Mouse (Mus musculus) midbrain, embryonic 16.5 days (tissue): ENCODE measurements at regions not wholly inside any gene's neighbourhood (a gene's known extent, or its start where the extent isn't known, plus 50 kb on each side); places are given as distances from the start of the nearest gene placed in this dataset.

Experiments
- ATAC-seq: fragments of 200-750 bp; cut with Nextera tagmentation; 2 replicates; pipeline ENCODE4 v1.8.0; 2017; ENCODE audit warnings: moderate TSS enrichment
- H3K27ac ChIP-seq: fragments of 300-500 bp; sonication (generic); 2 replicates; pipeline ENCODE4 v1.5.1; 2014; ENCODE audit warnings: mild to moderate bottlenecking, low read length, mixed read lengths
- H3K27me3 ChIP-seq: fragments of 300-500 bp; sonication (generic); 2 replicates; pipeline ENCODE4 v1.6.1; 2014; ENCODE audit warnings: low read depth, low read length, mixed read lengths; ENCODE audit not compliant: control insufficient read depth, insufficient read depth
- H3K36me3 ChIP-seq: fragments of 300-500 bp; sonication (generic); 2 replicates; pipeline ENCODE4 v1.6.1; 2014; ENCODE audit warnings: mild to moderate bottlenecking, low read length, moderate library complexity, mixed read lengths; ENCODE audit not compliant: control insufficient read depth, insufficient read depth
- H3K4me1 ChIP-seq: fragments of 300-500 bp; sonication (generic); 2 replicates; pipeline ENCODE4 v1.6.1; 2014; ENCODE audit warnings: mild to moderate bottlenecking, low read length, mixed read lengths; ENCODE audit not compliant: control insufficient read depth, insufficient read depth
- H3K4me2 ChIP-seq: fragments of 300-500 bp; sonication (generic); 2 replicates; pipeline ENCODE4 v1.6.1; 2014; ENCODE audit warnings: mild to moderate bottlenecking, low read length, mixed read lengths
- H3K4me3 ChIP-seq: fragments of 300-500 bp; sonication (generic); 2 replicates; pipeline ENCODE4 v1.5.1; 2014; ENCODE audit warnings: low read depth, mild to moderate bottlenecking, low read length, moderate library complexity, mixed read lengths
- H3K9ac ChIP-seq: fragments of 300-500 bp; sonication (generic); 2 replicates; pipeline ENCODE4 v1.6.1; 2014; ENCODE audit warnings: low read depth, low read length, mixed read lengths
- H3K9me3 ChIP-seq: fragments of 300-500 bp; sonication (generic); replicated peaks from 2 replicates; pipeline ENCODE4 v1.6.1; 2014; ENCODE audit warnings: mild to moderate bottlenecking, low read length, mixed read lengths; ENCODE audit not compliant: control insufficient read depth, poor library complexity, severe bottlenecking
- WGBS: fragments of 180-500 bp; shearing (Covaris S2); extraction: QIAGEN DNeasy Blood & Tissue Kit; methylation state at CpG from one replicate; pipeline ENCODE4 v1.1.7; 2014; 5-methylcytosine and 5-hydroxymethylcytosine counted together

DNA sequence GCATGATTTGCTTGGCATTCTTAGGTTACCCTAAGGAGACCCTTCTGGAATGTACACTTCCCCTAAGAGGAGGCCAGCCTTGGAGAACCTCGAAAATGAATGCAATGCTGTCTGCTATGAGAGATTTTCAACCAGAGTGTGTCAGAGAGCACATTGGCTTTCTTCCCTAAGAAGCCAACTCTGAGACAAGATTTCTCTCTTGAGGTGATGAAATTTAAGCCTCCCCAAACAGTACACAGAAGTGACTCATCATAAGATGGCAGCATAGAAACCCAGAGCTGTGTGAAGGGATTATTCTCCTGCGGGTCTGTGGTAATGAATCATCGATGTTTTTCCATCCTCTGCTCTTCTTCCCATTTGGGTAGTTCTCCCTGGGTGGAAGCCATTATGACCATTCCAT lies 106.2 kb upstream of the Bank1 start:
- H3K9me3 ChIP-seq: no peaks in the 10 kb centered on the region
- ATAC-seq: no peak
- H3K4me3 ChIP-seq: no peak overlapping the region
- H3K36me3 ChIP-seq: no peaks in the 10 kb centered on the region
- WGBS: 92% methylated on average over 3 of the region's 3 CpGs
- no peak overlapping the region for H3K9ac ChIP-seq
- no peaks in the 10 kb centered on the region for H3K4me1 ChIP-seq
- H3K27ac ChIP-seq: no peak overlapping the region
- H3K27me3 ChIP-seq: no peaks in the 10 kb centered on the region
- H3K4me2 ChIP-seq: no peak overlapping the region

DNA sequence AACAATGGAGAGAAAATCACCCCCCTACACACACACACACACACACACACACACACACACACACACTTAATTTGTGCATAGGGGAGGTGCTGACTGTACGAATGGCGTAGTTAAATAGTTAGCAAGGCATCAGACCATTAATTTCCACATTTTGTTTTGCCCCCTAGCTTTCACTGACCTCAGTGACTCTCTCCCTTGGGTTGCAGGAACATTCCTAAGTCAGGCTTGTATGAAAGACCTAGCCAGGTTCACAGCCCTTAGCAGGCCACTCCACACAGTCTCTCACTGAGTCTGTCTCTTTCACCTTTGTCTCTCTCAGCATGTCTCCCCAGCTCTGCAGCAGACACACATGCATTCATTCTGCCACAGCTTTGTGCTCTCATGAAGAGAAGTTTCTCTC lies 101.6 kb upstream of the Bank1 start:
- Histone ChIP-seq H3K4me2 (no peak overlapping the region), H3K4me3 (no peak overlapping the region), H3K9ac (no peak overlapping the region), H3K9me3 (no peaks in the 10 kb centered on the region), H3K27me3 (no peaks in the 10 kb centered on the region), H3K36me3 (no peaks in the 10 kb centered on the region), H3K4me1 (no peaks in the 10 kb centered on the region), H3K27ac (no peak overlapping the region)
- 78% methylated on average over 2 of the region's 2 CpGs for WGBS
- no peak for ATAC-seq

DNA sequence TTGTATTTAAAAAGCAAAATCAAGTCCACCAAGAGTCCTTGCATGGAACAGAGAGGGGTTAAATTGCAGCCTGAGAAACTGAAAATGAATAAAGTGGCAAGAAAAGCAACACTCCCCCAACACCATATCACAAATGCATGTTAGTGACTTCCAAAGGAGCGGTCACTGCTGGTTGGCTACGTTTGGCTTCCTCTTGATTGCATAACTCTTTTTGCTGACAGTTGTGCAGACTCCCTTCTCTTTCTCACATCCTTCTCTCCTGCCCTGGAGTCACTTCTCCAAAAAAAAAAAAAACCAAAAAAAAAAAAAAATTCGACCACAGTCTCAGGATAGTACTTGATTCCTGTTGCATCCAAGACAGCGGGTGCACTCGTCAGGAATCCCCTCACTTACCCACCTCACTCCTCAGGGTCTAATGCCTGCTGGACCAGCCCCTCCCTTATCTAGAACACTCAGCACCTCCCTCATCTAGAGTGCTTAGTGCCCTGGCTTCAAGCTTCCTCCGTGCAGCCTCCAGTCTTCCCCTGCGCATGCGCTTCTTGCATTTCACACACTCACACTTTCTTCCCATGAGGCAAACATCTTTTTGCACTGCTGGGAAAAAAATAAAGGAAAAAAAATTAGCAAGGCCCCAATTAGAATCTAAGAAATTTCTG lies 100.8 kb upstream of the Bank1 start:
- Histone ChIP-seq H3K9ac (no peak overlapping the region), H3K4me1 (no peaks in the 10 kb centered on the region), H3K9me3 (no peaks in the 10 kb centered on the region), H3K36me3 (no peaks in the 10 kb centered on the region), H3K27ac (no peak overlapping the region), H3K4me2 (no peak overlapping the region), H3K27me3 (no peaks in the 10 kb centered on the region), H3K4me3 (no peak overlapping the region)
- no peak for ATAC-seq
- 75% methylated on average over 8 of the region's 8 CpGs for WGBS

DNA sequence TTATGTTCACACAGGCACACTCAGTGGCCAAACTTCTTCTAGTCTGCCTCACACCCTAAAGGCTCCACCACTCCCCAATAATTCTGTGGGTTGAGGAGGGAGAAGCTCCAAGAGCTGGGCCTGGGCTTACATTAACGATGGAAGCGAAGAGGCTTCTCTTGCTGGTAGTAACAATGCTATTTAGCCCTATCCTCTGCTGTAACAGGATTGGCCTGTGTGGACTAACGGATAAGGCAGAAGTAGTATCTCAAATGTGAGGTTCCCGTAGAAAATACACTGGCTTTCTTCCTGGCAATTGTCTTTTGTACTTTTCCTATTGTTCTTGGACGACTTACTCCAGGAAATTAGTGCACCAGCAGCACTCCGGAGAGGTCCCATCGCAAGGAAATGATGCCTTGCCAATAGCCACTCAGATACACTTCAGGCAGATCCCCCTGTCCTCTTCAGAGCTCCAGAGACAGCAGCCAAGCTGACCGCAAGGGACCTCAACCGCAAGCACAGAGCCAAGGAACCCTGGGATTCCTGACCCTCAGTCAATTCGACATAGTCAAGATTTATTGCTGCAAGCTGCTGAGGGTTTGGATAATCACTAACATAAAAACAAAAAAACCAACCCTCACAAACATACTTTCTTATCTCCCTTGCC lies 96.2 kb upstream of the Bank1 start:
- 85% methylated on average over 10 of the region's 10 CpGs for WGBS
- Histone ChIP-seq H3K4me1 (no peaks in the 10 kb centered on the region), H3K36me3 (no peaks in the 10 kb centered on the region), H3K9ac (no peak overlapping the region), H3K4me3 (no peak overlapping the region), H3K9me3 (no peaks in the 10 kb centered on the region), H3K27me3 (no peaks in the 10 kb centered on the region), H3K4me2 (no peak overlapping the region), H3K27ac (no peak overlapping the region)
- ATAC-seq: no peak

DNA sequence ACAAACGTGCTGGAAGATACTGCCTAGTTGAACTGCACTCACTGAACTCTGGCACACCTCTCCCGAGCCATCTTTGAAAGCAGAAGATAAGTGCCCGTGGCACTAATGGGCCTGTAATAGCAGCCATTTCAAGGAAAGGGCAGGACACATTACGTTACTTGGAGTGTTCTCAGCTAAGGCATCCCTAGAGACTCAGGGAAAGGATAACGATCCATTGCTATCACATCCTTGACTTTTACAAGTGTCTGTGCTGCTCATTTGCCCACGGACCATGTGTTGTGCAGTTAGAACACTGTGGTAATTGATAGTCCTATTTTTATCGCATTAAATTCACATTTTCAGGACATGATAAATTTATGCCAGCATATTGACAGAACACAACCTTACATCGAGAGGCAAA lies 79.7 kb upstream of the Bank1 start:
- Histone ChIP-seq H3K9ac (no peak overlapping the region), H3K4me3 (no peak overlapping the region), H3K27me3 (no peaks in the 10 kb centered on the region), H3K27ac (no peak overlapping the region), H3K4me1 (no peaks in the 10 kb centered on the region), H3K9me3 (no peaks in the 10 kb centered on the region), H3K36me3 (no peaks in the 10 kb centered on the region), H3K4me2 (no peak overlapping the region)
- 63% methylated on average over 8 of the region's 8 CpGs for WGBS
- no peak for ATAC-seq

DNA sequence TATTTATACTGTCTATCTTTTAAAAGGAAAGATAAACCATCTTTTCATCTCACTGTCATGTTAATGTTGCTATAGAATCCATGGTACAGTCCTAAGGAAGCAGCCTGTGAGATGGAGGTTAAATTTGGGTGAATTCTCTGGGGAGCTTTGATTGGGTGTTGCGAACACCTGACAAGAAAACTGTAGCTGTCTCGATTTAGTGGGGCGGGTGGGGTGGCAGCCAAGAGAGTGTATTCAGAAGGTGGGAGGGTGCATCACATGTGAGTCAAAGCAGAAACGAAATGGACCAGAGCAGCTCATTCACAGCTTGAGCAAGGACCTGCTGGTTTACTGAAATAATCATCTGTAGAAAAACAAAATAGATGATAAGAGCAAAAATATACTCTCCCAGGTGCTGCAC lies 57.4 kb upstream of the Bank1 start:
- no peaks in the 10 kb centered on the region for H3K9me3 ChIP-seq
- no peaks in the 10 kb centered on the region for H3K27me3 ChIP-seq
- no peak overlapping the region for H3K27ac ChIP-seq
- ATAC-seq: no peak
- no peak overlapping the region for H3K4me2 ChIP-seq
- H3K36me3 ChIP-seq: no peaks in the 10 kb centered on the region
- 86% methylated on average over 4 of the region's 4 CpGs for WGBS
- H3K9ac ChIP-seq: no peak overlapping the region
- H3K4me1 ChIP-seq: no peaks in the 10 kb centered on the region
- H3K4me3 ChIP-seq: no peak overlapping the region

DNA sequence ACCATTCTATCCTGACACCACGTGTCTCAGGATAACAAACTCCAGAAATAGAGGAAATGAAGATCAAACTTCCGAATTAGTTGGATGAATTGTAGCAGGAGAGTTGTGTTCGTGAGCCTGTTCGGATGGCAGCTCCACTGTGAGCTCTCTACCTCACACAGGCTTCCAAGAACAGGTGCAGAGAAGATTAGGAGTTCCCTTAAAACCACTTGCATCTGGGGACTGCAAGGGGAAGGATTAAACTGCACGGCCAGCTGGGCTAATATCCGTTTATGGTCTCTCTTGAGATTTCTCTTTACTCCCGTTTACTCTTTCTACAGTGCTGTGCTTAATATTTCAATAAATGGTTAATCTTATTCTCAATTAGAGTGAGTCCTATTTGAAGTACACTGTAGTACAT lies 54.8 kb upstream of the Bank1 start:
- no peaks in the 10 kb centered on the region for H3K4me1 ChIP-seq
- H3K27ac ChIP-seq: no peak overlapping the region
- no peak overlapping the region for H3K9ac ChIP-seq
- no peak overlapping the region for H3K4me2 ChIP-seq
- H3K4me3 ChIP-seq: no peak overlapping the region
- WGBS: 62% methylated on average over 7 of the region's 7 CpGs
- H3K36me3 ChIP-seq: no peaks in the 10 kb centered on the region
- H3K9me3 ChIP-seq: no peaks in the 10 kb centered on the region
- no peaks in the 10 kb centered on the region for H3K27me3 ChIP-seq
- no peak for ATAC-seq

DNA sequence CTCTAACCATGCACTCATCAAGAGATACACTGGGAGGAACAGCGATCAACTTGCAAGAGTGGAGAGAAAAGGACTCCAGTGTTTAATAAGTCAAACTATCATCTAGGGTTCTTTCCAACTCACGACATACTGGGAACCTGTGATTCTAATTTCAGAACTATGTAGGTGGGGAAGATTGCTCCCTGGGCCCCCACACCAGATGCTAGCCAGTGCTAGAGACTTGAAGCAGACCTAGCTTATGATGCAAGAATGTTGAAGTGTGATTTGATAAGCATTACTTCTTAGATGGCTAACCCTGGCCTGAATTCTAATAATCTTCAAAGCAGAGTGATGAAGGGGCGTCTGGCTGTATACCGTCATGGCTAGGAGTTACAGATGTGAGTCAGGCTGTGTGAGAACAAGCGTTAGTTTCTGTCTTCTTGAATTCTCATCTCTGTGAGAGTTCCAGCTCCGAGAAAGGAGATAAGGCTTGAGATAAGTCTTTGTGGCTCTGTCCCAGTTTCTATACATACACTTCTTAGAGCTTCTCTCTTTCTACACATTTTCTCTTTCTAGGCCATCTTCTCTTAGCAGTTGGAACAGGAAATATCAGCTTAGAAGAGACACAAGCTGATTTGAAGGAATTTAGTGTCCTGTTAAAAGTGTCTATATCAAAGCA lies 54.0 kb upstream of the Bank1 start:
- 85% methylated on average over 6 of the region's 6 CpGs for WGBS
- no peak for ATAC-seq
- H3K9me3 ChIP-seq: no peaks in the 10 kb centered on the region
- H3K9ac ChIP-seq: no peak overlapping the region
- H3K36me3 ChIP-seq: no peaks in the 10 kb centered on the region
- no peak overlapping the region for H3K4me3 ChIP-seq
- H3K4me2 ChIP-seq: no peak overlapping the region
- H3K4me1 ChIP-seq: no peaks in the 10 kb centered on the region
- H3K27me3 ChIP-seq: no peaks in the 10 kb centered on the region
- H3K27ac ChIP-seq: no peak overlapping the region

DNA sequence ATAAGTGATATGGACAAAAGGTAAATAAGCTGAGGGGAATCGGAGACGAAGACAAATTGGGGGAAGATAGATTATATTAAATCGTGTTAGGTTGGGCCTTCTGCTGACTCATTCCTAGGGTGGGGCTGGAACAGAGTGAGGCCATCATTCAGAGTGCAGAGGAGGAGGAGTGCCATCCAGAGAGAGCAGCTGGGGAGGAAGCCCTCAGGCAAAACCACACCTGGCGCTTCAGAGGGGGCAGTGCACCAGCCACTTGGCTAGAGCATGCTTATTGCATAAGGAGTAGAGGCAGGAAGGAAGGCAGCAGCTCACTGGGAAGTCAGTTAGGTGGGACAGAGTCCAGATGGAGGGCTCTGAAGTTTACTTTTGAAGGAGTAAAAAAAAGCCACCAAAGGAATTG lies 51.0 kb upstream of the Bank1 start:
- no peak for ATAC-seq
- no peaks in the 10 kb centered on the region for H3K4me1 ChIP-seq
- no peak overlapping the region for H3K4me2 ChIP-seq
- no peak overlapping the region for H3K4me3 ChIP-seq
- no peak overlapping the region for H3K9ac ChIP-seq
- H3K27me3 ChIP-seq: no peaks in the 10 kb centered on the region
- WGBS: 85% methylated on average over 4 of the region's 4 CpGs
- no peaks in the 10 kb centered on the region for H3K36me3 ChIP-seq
- no peak overlapping the region for H3K27ac ChIP-seq
- H3K9me3 ChIP-seq: no peaks in the 10 kb centered on the region
